Mouse (Mus musculus) frontal cortex, postnatal 10 days (tissue): ENCODE results near the gene Gmds.
A peak's percentile ranks its signal among the peaks of the same experiment; 100 is the strongest.

Experiments
- DNase-seq, 2 experiments: peaks; one replicate each; pipeline ENCODE4 v3.0.0; 2022; ENCODE audit warnings: low spot score in 2 of 2, mixed read lengths in 1 of 2

The Gmds gene

GRCm38 (mm10) chr13:32338513-32339365, at the start of gene Gmds:
Gene Gmds (minus strand): TSS chr13:32338740.
- DNase-seq: peak; percentile 89 to 93

- no peak for DNase-seq
These were observed 47.0 kb upstream of the Gmds start for GRCm38 (mm10) chr13:32385421-32386092.

GRCm38 (mm10) chr13:32382227-32383010, 43.9 kb upstream of the Gmds start:
- DNase-seq: no peak

- DNase-seq: no peak
These were observed 40.1 kb upstream of the Gmds start for GRCm38 (mm10) chr13:32378634-32379033.

GRCm38 (mm10) chr13:32372531-32372883, 34.0 kb upstream of the Gmds start:
- no peak for DNase-seq

- DNase-seq: no peak
These were observed 33.5 kb upstream of the Gmds start for GRCm38 (mm10) chr13:32371874-32372530.

GRCm38 (mm10) chr13:32370751-32371150, 32.2 kb upstream of the Gmds start:
- no peak for DNase-seq

- no peak for DNase-seq
These were observed 31.6 kb upstream of the Gmds start for GRCm38 (mm10) chr13:32370135-32370534.

- no peak for DNase-seq
These were observed 616 bp downstream of the Gmds start for GRCm38 (mm10) chr13:32337735-32338512.

- no peak for DNase-seq
These were observed 20.2 kb downstream of the Gmds start for GRCm38 (mm10) chr13:32318309-32318708.

GRCm38 (mm10) chr13:32317354-32317753, 21.2 kb downstream of the Gmds start:
- DNase-seq: no peak

GRCm38 (mm10) chr13:32312663-32313062, 25.9 kb downstream of the Gmds start:
- peak; percentile 8 to 10 for DNase-seq

GRCm38 (mm10) chr13:32311476-32311875, 27.1 kb downstream of the Gmds start:
- DNase-seq: no peak

- no peak for DNase-seq
These were observed 40.1 kb downstream of the Gmds start for GRCm38 (mm10) chr13:32298456-32298855.

- DNase-seq: peak in 1 of 2 experiments; percentile 13
These were observed 41.1 kb downstream of the Gmds start for GRCm38 (mm10) chr13:32297398-32297797.

- no peak for DNase-seq
These were observed 43.9 kb downstream of the Gmds start for GRCm38 (mm10) chr13:32294416-32295195.

GRCm38 (mm10) chr13:32272937-32273496, 65.5 kb downstream of the Gmds start:
- DNase-seq: no peak

GRCm38 (mm10) chr13:32269757-32270156, 68.8 kb downstream of the Gmds start:
- no peak for DNase-seq

GRCm38 (mm10) chr13:32269261-32269660, 69.3 kb downstream of the Gmds start:
- no peak for DNase-seq

GRCm38 (mm10) chr13:32268284-32268683, 70.3 kb downstream of the Gmds start:
- DNase-seq: no peak
